Mouse (Mus musculus) embryonic facial prominence, embryonic 13.5 days (tissue): Measurements from ENCODE around the gene Tbc1d20. TPM values are rescaled to one million over a fixed set of nuclear protein-coding genes. Genes with fewer than 3 reads are reported as not detected.
"Not testable (repeated sequence)": the region's sequence is repeated elsewhere in the genome, so short reads cannot be mapped to it uniquely, and the experiment has no call there.

Source experiments
- ATAC-seq: fragments of 200-750 bp; cut with Nextera tagmentation; 2 replicates; pipeline ENCODE4 v1.8.0; 2017; ENCODE audit warnings: low read depth; ENCODE audit not compliant: insufficient number of reproducible peaks, insufficient read depth, low FRiP score, low TSS enrichment
- H3K27ac ChIP-seq: fragments of 300-500 bp; sonication (generic); 2 replicates; pipeline ENCODE4 v1.5.1; 2015; ENCODE audit warnings: moderate library complexity, mild to moderate bottlenecking, inconsistent platforms
- H3K27me3 ChIP-seq: fragments of 300-500 bp; sonication (generic); 2 replicates; pipeline ENCODE4 v1.6.1; 2015; ENCODE audit warnings: mild to moderate bottlenecking, inconsistent platforms
- H3K36me3 ChIP-seq: fragments of 300-500 bp; sonication (generic); 2 replicates; pipeline ENCODE4 v1.6.1; 2015; ENCODE audit warnings: mild to moderate bottlenecking, inconsistent platforms
- H3K4me1 ChIP-seq: fragments of 300-500 bp; sonication (generic); 2 replicates; pipeline ENCODE4 v1.6.1; 2015; ENCODE audit warnings: inconsistent platforms
- H3K4me2 ChIP-seq: fragments of 300-500 bp; sonication (generic); 2 replicates; pipeline ENCODE4 v1.6.1; 2015; ENCODE audit warnings: moderate library complexity, mild to moderate bottlenecking, inconsistent platforms
- H3K4me3 ChIP-seq: fragments of 300-500 bp; sonication (generic); 2 replicates; pipeline ENCODE4 v1.5.1; 2015; ENCODE audit warnings: mild to moderate bottlenecking, inconsistent platforms
- H3K9ac ChIP-seq: fragments of 300-500 bp; sonication (generic); 2 replicates; pipeline ENCODE4 v1.6.1; 2015; ENCODE audit warnings: mild to moderate bottlenecking, inconsistent platforms
- H3K9me3 ChIP-seq: fragments of 300-500 bp; sonication (generic); 2 replicates; pipeline ENCODE4 v1.6.1; 2016; ENCODE audit warnings: inconsistent platforms
- WGBS: fragments of 180-500 bp; shearing (Covaris S2); methylation state at CpG from one replicate; pipeline ENCODE4 v1.1.7; 2015; ENCODE audit warnings: mixed read lengths; 5-methylcytosine and 5-hydroxymethylcytosine counted together
- polyA plus RNA-seq: library from polyadenylated mRNA; unstranded; fragments of >200 nt; fragmentation: Nextera tagmentation; extraction: Ambion mirVana; gene quantifications from 2 replicates; pipeline ENCODE4 v1.2.1, GENCODE M21; 2015

Tbc1d20 gene
- 45.5 and 45.9 TPM in 2 replicates for polyA plus RNA-seq

DNA sequence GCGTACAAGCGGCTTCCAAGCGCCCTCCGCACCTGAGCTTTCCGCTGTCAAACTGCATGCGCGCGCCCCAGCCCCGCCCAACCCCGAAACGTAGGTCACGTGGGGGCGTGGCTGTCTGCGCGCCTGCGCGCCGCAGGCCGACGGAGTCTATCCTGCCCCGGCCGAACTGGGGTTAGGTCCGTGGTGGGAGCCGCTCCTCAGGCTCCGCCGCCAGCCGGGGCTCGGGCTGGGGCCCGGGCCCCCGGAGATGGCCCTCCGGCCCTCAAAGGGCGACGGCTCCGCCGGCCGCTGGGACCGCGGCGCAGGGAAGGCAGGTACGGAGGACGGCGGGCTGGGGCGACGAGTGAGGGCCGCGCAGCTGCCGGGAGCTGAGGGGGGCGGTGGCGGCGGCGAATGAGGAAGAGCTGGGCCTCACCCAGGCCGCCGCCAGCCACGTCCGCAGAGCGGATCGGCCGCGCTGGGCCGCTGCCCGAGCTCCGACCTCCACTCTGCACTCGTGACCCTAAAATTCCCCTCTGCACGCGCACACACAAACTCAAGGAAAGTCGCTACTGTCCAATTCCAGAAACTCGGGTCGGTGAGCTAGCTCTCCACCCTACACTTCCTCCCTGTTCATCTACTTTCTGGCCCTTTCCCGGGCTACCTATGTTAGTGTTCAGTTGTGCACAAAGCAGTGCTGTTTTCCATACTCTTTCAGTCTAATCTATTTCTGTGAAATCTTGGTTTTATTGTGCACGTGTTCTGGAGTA is at the start of gene Tbc1d20:
Tbc1d20 (plus strand) TSS at position 102 of the 749 bp plus-strand sequence.
- Histone ChIP-seq H3K36me3 (0 out of 2 replicates have a peak, but pooled peaks cover 3% of the 10 kb centered on the region), H3K4me3 (peak within 1 kb of the TSS; percentile 89), H3K9ac (peak within 1 kb of the TSS; percentile 92), H3K27ac (peak within 1 kb of the TSS; percentile 86), H3K9me3 (no peaks in the 10 kb centered on the region), H3K27me3 (no peaks in the 10 kb centered on the region), H3K4me1 (peaks cover 17% of the 10 kb centered on the region), H3K4me2 (peak within 1 kb of the TSS; percentile 73)
- ATAC-seq, result peak; percentile 95
- under 1% methylated on average over 65 of the region's 70 CpGs for WGBS

DNA sequence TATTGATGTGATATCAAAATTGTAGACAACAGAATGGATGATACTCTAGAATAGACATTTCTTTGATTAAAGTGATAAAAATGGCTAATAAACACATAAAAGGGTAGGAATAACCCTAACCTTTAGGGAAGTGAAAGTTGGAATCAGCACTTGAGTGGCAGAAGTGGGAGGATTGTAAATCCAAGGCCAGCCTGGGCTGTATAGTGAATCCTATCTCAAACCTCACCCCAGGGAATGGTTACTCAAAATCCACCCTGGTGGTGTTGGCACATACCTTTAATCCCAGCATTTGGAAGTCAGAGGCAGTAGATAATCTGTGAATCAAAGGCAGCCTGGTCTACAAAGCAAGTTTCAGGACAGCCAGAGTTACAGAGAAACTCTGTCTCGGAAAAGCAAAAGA is 46.4 kb upstream of the Tbc1d20 start:
- Histone ChIP-seq H3K9ac (no peak overlapping the region), H3K4me3 (no peak overlapping the region), H3K27ac (no peak overlapping the region), H3K36me3 (peaks cover 25% of the 10 kb centered on the region), H3K27me3 (no peaks in the 10 kb centered on the region), H3K4me1 (no peaks in the 10 kb centered on the region), H3K4me2 (no peak overlapping the region), H3K9me3 (no peaks in the 10 kb centered on the region)
- no peak for ATAC-seq
- WGBS, result 86% methylated on average over 1 of the region's 1 CpGs

DNA sequence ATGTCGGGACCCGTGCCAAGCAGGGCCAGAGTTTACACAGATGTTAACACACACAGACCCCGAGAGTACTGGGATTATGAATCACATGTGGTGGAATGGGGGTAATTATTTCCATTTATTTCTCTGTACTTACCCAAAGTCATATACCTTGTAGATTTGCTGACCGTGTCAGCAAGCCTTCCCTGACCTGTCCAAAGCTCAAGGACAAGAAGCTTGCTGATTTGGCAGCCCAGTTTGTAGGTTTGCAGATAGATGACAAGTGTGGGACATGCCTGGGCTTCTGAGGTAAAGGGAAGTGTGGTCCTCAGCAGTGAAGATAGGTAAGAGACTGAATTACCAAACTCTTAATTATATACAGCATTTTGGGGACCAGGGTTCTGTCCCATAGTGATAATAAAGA is 43.1 kb upstream of the Tbc1d20 start:
- H3K4me3 ChIP-seq, result no peak overlapping the region
- H3K4me2 ChIP-seq, result no peak overlapping the region
- H3K27me3 ChIP-seq, result no peaks in the 10 kb centered on the region
- H3K9ac ChIP-seq, result no peak overlapping the region
- no peak for ATAC-seq
- H3K27ac ChIP-seq, result no peak overlapping the region
- peaks cover 43% of the 10 kb centered on the region for H3K36me3 ChIP-seq
- H3K4me1 ChIP-seq, result no peaks in the 10 kb centered on the region
- WGBS, result 47% methylated on average over 4 of the region's 4 CpGs
- H3K9me3 ChIP-seq, result no peaks in the 10 kb centered on the region

DNA sequence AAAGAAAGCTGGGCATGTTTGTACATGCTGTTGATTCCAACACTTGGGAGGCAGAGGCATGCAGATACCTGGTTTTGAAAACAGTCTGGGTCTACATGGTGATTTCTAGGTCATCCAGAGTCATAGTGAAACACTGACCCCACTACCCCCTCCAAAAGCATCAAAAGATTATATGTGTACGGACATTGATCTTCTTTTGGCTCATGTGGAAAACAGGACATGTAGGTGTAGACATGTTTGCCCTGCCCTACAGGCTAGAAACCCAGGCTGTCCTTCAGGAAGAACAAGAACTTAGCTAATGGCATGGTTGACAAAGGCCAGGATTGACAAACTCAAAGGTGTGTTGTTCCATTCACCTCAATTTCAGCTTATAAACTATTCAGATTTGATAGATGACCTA is 33.9 kb upstream of the Tbc1d20 start:
- H3K4me3 ChIP-seq, result no peak overlapping the region
- H3K4me1 ChIP-seq, result no peaks in the 10 kb centered on the region
- H3K9me3 ChIP-seq, result no peaks in the 10 kb centered on the region
- no peak overlapping the region for H3K4me2 ChIP-seq
- 94% methylated on average over 1 of the region's 1 CpGs for WGBS
- peaks cover 73% of the 10 kb centered on the region for H3K36me3 ChIP-seq
- H3K9ac ChIP-seq, result no peak overlapping the region
- H3K27me3 ChIP-seq, result no peaks in the 10 kb centered on the region
- H3K27ac ChIP-seq, result no peak overlapping the region
- no peak for ATAC-seq

DNA sequence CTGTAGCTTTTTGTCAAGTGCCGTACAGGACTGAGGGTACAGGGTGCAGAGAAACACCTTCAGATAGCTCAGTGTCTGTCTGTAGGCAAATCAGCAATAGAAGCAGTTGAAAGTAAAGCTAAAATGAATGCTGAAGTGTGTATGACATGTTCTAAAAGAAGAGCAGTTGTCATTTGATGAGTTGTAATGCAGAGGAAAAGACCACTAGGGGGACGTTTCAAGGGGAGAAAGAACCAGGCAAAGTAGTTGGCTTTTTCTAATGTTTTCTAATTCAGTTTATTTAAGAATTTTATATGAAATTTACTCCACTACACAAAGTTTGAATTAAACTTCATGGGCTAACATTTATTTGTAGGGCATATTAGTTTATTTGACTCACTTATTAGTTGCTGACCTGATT is 20.0 kb upstream of the Tbc1d20 start:
- Histone ChIP-seq H3K4me1 (no peaks in the 10 kb centered on the region), H3K4me2 (no peak overlapping the region), H3K36me3 (peaks cover 81% of the 10 kb centered on the region), H3K27ac (no peak overlapping the region), H3K9me3 (no peaks in the 10 kb centered on the region), H3K27me3 (no peaks in the 10 kb centered on the region), H3K9ac (no peak overlapping the region), H3K4me3 (no peak overlapping the region)
- ATAC-seq, result no peak
- WGBS, result 82% methylated on average over 2 of the region's 2 CpGs

DNA sequence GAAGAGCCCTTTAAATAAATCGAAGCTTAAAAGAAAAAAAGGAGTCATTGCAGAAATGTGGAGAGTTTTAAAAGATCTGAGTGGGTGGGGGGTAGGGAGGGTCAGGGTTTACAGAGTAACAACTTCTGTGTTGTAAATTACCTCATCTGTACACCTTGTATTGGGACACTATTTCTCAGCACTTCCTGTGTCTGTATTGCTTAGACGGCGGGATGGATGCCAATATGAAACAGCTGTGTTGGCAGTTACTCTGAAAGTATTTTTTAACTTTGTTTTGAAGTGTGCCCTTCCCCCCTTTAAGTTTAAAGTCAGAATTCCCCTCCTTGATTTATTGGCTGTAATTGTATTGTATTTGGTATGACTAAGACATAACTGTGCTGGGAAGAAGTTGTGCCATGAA is 12.2 kb upstream of the Tbc1d20 start:
- Histone ChIP-seq H3K4me3 (no peak overlapping the region), H3K36me3 (peaks cover 65% of the 10 kb centered on the region), H3K4me1 (no peaks in the 10 kb centered on the region), H3K4me2 (no peak overlapping the region), H3K27ac (no peak overlapping the region), H3K9me3 (no peaks in the 10 kb centered on the region), H3K27me3 (no peaks in the 10 kb centered on the region), H3K9ac (no peak overlapping the region)
- WGBS, result 62% methylated on average over 3 of the region's 3 CpGs
- no peak for ATAC-seq

DNA sequence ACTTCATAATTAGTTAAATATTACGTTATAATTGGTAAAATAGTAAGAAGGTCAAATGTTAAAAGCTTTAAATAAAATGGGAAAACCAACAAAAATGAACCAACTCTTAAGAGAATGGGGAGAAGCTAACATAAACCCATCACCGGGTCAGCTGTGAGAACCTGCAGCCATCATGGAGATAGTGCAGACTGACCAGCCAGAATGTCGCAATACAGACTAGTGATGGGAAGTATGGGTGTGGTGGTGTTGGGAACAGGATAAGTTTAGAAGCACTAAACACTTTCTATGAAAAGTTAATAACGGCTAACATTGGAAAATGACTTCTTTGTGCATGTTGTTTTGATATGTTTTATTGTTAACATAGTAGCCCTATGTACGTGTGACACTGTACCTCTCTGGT is 6.1 kb upstream of the Tbc1d20 start:
- 90% methylated on average over 5 of the region's 5 CpGs for WGBS
- H3K4me1 ChIP-seq, result no peaks in the 10 kb centered on the region
- peaks cover 48% of the 10 kb centered on the region for H3K36me3 ChIP-seq
- no peak overlapping the region for H3K4me2 ChIP-seq
- H3K27ac ChIP-seq, result no peak overlapping the region
- H3K4me3 ChIP-seq, result no peak overlapping the region
- ATAC-seq, result no peak
- H3K9ac ChIP-seq, result no peak overlapping the region
- no peaks in the 10 kb centered on the region for H3K27me3 ChIP-seq
- no peaks in the 10 kb centered on the region for H3K9me3 ChIP-seq

DNA sequence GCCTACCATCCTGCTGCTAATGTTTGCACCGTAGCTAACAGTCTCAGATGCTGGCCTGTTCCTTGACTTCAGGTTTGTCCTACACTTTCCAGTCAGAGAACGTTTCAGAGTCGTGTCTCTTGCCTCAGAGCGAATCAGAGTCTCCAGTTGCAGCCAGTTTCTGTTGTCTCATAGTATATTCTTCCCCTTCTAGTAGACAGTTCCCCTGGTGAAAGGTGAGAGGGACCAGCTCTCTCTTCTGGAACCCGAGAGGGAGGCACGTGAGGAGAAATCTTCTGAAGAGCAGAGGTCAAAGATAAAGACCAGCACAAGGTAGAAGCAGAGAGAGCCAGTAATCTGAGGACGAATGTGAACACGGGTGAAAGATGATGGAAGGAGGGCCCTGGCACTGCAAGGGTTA is 5.6 kb upstream of the Tbc1d20 start:
- Histone ChIP-seq H3K4me1 (no peaks in the 10 kb centered on the region), H3K4me2 (no peak overlapping the region), H3K36me3 (peaks cover 43% of the 10 kb centered on the region), H3K9me3 (no peaks in the 10 kb centered on the region), H3K27me3 (no peaks in the 10 kb centered on the region), H3K27ac (no peak overlapping the region), H3K9ac (no peak overlapping the region), H3K4me3 (no peak overlapping the region)
- WGBS, result 79% methylated on average over 8 of the region's 8 CpGs
- no peak for ATAC-seq

DNA sequence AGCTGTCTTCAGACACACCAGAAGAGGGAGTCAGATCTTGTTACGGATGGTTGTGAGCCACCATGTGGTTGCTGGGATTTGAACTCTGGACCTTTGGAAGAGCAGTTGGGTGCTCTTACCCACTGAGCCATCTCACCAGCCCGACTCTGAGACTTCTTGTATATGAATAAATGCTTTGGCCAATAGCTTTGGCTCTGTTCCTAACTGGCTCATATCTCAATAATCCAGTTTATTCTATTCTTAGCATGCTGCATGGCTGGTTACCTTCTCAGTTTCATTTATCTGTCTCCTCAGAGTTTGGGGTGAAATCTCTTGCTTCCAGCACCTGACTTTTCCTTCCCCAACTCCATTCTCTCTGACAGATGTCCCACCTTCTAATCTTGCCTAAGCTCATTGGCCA is 4.0 kb upstream of the Tbc1d20 start:
- H3K4me2 ChIP-seq, H3K27ac ChIP-seq, ATAC-seq, H3K4me3 ChIP-seq, H3K4me1 ChIP-seq, H3K27me3 ChIP-seq, H3K9ac ChIP-seq, H3K9me3 ChIP-seq: not testable (repeated sequence)
- WGBS, result 88% methylated on average over 2 of the region's 2 CpGs
- peaks cover 28% of the 10 kb centered on the region for H3K36me3 ChIP-seq

DNA sequence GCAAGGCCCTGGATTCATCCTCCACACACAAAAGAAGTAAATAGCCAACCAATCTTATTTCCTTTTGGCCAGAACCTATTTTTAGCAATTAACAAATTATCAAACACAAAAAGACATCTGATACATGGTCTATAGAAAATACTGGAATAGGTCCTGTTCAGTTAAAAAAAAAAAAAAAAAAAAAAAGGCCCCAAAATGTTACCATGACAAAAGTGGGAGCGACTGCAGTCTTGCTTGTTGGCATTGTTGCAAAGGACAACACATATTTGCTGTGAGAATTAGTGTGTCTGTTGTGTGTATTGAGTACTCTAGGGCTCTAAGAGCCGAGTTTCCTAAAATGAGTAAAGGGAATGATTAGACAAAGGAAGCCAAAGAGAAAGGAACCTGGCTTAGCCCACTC is 1.2 kb upstream of the Tbc1d20 start:
- H3K27me3 ChIP-seq, result no peaks in the 10 kb centered on the region
- WGBS, result 55% methylated on average over 2 of the region's 2 CpGs
- H3K9ac ChIP-seq, result no peak overlapping the region

DNA sequence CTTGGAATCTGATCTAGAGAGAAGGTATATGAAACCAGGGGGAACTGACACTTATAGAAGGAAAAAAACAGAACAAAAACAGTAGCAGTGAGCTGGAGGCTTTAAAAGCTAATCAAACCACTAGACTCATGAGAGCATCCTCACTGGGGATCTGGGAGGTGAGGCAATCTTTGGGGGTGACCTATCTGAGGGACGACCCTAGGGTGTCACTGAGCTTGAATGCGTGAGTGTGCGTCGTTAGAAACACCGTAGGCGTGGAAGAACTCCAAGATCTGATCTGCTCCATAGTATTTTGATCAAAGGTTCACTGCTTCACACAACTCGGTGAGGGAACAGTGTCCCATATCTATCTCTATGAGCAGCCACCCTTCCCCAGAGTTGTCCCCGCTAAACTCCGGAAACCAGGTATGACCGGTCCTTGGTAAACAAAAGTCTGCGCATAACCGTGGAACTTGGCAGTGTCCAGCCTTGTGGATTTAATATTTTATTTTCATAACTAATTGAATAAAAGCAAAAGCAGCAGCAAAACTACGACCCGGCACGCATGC is 375 bp upstream of the Tbc1d20 start:
- peak overlapping the region; percentile 92 for H3K9ac ChIP-seq
- 1% methylated on average over 15 of the region's 15 CpGs for WGBS

More for the DNA sequence above, 1.2 kb upstream of the Tbc1d20 start:
- no peak for ATAC-seq
- Histone ChIP-seq H3K4me1 (peaks cover 17% of the 10 kb centered on the region), H3K4me3 (no peak overlapping the region), H3K9me3 (no peaks in the 10 kb centered on the region), H3K4me2 (no peak overlapping the region), H3K27ac (no peak overlapping the region), H3K36me3 (0 out of 2 replicates have a peak, but pooled peaks cover 11% of the 10 kb centered on the region)

DNA sequence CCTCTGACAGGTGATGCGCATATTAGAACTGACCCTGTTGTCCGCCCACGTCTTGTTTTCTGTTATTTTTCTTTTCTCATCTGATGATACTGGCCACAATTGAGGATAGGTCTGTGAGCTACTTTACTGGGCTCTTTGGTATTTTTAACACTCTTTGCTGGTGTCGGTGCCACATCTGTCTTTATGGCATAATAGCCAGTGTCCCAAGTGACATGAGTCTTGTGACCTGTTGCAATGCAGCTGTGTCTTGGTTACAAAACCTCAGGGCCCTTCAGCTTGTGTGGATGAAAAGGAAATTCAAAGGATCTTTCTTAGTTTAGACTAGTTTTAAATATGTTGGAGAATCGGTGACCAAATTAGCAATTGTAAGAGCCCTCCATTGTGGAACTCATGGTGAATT is 913 bp downstream of the Tbc1d20 start:
- peak overlapping the region; percentile 92 for H3K9ac ChIP-seq
- peak overlapping the region; percentile 89 for H3K4me3 ChIP-seq
- H3K4me2 ChIP-seq, result peak overlapping the region; percentile 73
- 38% methylated on average over 5 of the region's 5 CpGs for WGBS
- H3K27ac ChIP-seq, result no peak overlapping the region
- no peaks in the 10 kb centered on the region for H3K9me3 ChIP-seq
- 0 out of 2 replicates have a peak, but pooled peaks cover 3% of the 10 kb centered on the region for H3K36me3 ChIP-seq
- H3K4me1 ChIP-seq, result peaks cover 17% of the 10 kb centered on the region
- no peak for ATAC-seq
- H3K27me3 ChIP-seq, result no peaks in the 10 kb centered on the region

More for the DNA sequence above, 375 bp upstream of the Tbc1d20 start:
- 0 out of 2 replicates have a peak, but pooled peaks have one; percentile 44 for ATAC-seq
- Histone ChIP-seq H3K27ac (no peak overlapping the region), H3K4me2 (peak overlapping the region; percentile 73), H3K9me3 (no peaks in the 10 kb centered on the region), H3K4me3 (peak overlapping the region; percentile 89), H3K4me1 (peaks cover 17% of the 10 kb centered on the region), H3K27me3 (no peaks in the 10 kb centered on the region), H3K36me3 (0 out of 2 replicates have a peak, but pooled peaks cover 7% of the 10 kb centered on the region)
